Mouse (Mus musculus): ENCODE results near the gene Nkg7. TPM values are rescaled to one million over a fixed set of nuclear protein-coding genes. Genes with fewer than 3 reads are reported as not detected.
A peak's percentile ranks its signal among the peaks of the same experiment; 100 is the strongest.
"Not testable (repeated sequence)": the region's sequence is repeated elsewhere in the genome, so short reads cannot be mapped to it uniquely, and the experiment has no call there.

The Nkg7 gene
- 0.41 TPM in 1 of 2 replicates, not detected in the other for polyA plus RNA-seq (2014; fragmentation: Nextera tagmentation; extraction: Ambion mirVana)

GRCm38 (mm10) chr7:43436341-43437255, at the start of gene Nkg7:
Gene Nkg7, plus strand, starts transcription at chr7:43437073.
- Histone ChIP-seq H3K9ac (ENCODE audit: low read depth, low read length) (no peak within 1 kb of the TSS), H3K27ac (ENCODE audit: low read depth, low read length) (no peak within 1 kb of the TSS), H3K9me3 (ENCODE audit: control insufficient read depth, low read length) (no peaks in the 10 kb centered on the region), H3K4me2 (replicated peaks; ENCODE audit: low read depth, low read length) (no peak within 1 kb of the TSS), H3K4me3 (ENCODE audit: low read length) (no peak within 1 kb of the TSS), H3K27me3 (ENCODE audit: control insufficient read depth, insufficient read depth, low read length) (no peaks in the 10 kb centered on the region), H3K36me3 (ENCODE audit: control insufficient read depth, insufficient read depth, low read length) (no peaks in the 10 kb centered on the region), H3K4me1 (ENCODE audit: control insufficient read depth, insufficient read depth, low read length) (no peaks in the 10 kb centered on the region)
- ATAC-seq (ENCODE audit: low FRiP score, low TSS enrichment): no peak
- 65% methylated on average over 10 of the region's 10 CpGs for WGBS

GRCm38 (mm10) chr7:43392349-43393121, 44.3 kb upstream of the Nkg7 start:
- ATAC-seq (ENCODE audit: low FRiP score, low TSS enrichment): no peak
- H3K27me3 ChIP-seq (ENCODE audit: control insufficient read depth, insufficient read depth, low read length): no peaks in the 10 kb centered on the region

DNA sequence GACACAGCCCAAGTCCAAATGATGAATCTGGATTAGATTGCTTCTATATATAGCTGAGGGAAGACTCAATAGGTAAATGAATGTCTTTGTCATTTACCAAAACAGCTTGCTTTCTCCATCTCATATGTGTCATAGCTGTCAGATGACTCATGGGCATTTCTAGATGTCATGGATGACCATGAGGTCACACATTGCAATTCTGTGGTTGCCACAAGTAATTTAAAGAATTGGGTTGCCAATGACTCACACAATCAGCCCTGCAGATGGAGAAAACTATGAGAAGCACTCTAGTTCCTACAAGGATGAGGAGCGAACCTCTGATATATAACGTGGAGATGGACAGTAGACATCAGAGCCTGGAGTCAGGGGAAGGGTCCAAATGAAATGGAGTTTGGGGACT, 37.4 kb upstream of the Nkg7 start:
- Histone ChIP-seq H3K27ac (ENCODE audit: low read depth, low read length) (no peak overlapping the region), H3K4me3 (ENCODE audit: low read length) (no peak overlapping the region), H3K4me1 (ENCODE audit: control insufficient read depth, insufficient read depth, low read length) (no peaks in the 10 kb centered on the region), H3K9me3 (ENCODE audit: control insufficient read depth, low read length) (no peaks in the 10 kb centered on the region), H3K9ac (ENCODE audit: low read depth, low read length) (no peak overlapping the region), H3K36me3 (ENCODE audit: control insufficient read depth, insufficient read depth, low read length) (no peaks in the 10 kb centered on the region), H3K27me3 (ENCODE audit: control insufficient read depth, insufficient read depth, low read length) (no peaks in the 10 kb centered on the region), H3K4me2 (replicated peaks; ENCODE audit: low read depth, low read length) (no peak overlapping the region)
- WGBS: 90% methylated on average over 2 of the region's 2 CpGs
- ATAC-seq (ENCODE audit: low FRiP score, low TSS enrichment): no peak

More at GRCm38 (mm10) chr7:43392349-43393121, 44.3 kb upstream of the Nkg7 start:
- Histone ChIP-seq H3K27ac (ENCODE audit: low read depth, low read length) (no peak overlapping the region), H3K9ac (ENCODE audit: low read depth, low read length) (no peak overlapping the region), H3K4me1 (ENCODE audit: control insufficient read depth, insufficient read depth, low read length) (no peaks in the 10 kb centered on the region), H3K4me3 (ENCODE audit: low read length) (no peak overlapping the region), H3K9me3 (ENCODE audit: control insufficient read depth, low read length) (no peaks in the 10 kb centered on the region), H3K4me2 (replicated peaks; ENCODE audit: low read depth, low read length) (no peak overlapping the region), H3K36me3 (ENCODE audit: control insufficient read depth, insufficient read depth, low read length) (no peaks in the 10 kb centered on the region)
- WGBS: 77% methylated on average over 8 of the region's 8 CpGs

DNA sequence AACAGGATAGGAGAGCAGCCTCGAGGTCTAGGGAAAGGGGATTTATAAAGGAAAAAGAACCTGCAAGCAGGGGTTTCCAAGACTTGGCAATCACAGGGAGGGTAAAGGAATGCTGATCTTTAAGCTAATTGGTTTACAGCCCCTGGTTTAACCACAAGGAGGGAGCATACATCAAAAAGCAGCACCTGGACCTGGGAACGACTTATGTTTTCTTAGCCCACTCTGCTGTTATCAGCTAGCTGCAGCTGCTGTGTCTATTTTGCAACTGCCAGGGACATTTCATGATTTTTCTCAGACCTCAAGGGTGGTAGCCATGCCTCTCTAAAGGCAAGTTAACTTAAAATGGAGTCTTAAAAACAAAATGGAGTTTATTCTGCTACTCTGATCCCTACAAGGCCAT, 34.2 kb upstream of the Nkg7 start:
- Histone ChIP-seq H3K27ac (ENCODE audit: low read depth, low read length) (no peak overlapping the region), H3K4me1 (ENCODE audit: control insufficient read depth, insufficient read depth, low read length) (no peaks in the 10 kb centered on the region), H3K4me2 (replicated peaks; ENCODE audit: low read depth, low read length) (no peak overlapping the region), H3K9me3 (ENCODE audit: control insufficient read depth, low read length) (no peaks in the 10 kb centered on the region), H3K9ac (ENCODE audit: low read depth, low read length) (no peak overlapping the region), H3K27me3 (ENCODE audit: control insufficient read depth, insufficient read depth, low read length) (no peaks in the 10 kb centered on the region), H3K36me3 (ENCODE audit: control insufficient read depth, insufficient read depth, low read length) (no peaks in the 10 kb centered on the region), H3K4me3 (ENCODE audit: low read length) (no peak overlapping the region)
- no peak for ATAC-seq (ENCODE audit: low FRiP score, low TSS enrichment)
- 9% methylated on average over 2 of the region's 2 CpGs for WGBS

GRCm38 (mm10) chr7:43407573-43407972, 29.3 kb upstream of the Nkg7 start:
- H3K4me2 ChIP-seq (replicated peaks; ENCODE audit: low read depth, low read length): no peak overlapping the region
- WGBS: 81% methylated on average over 3 of the region's 3 CpGs
- no peak overlapping the region for H3K9ac ChIP-seq (ENCODE audit: low read depth, low read length)
- H3K4me1 ChIP-seq (ENCODE audit: control insufficient read depth, insufficient read depth, low read length): no peaks in the 10 kb centered on the region; the same call in 1 of the 2 replicates
- H3K4me3 ChIP-seq (ENCODE audit: low read length): no peak overlapping the region
- no peaks in the 10 kb centered on the region for H3K27me3 ChIP-seq (ENCODE audit: control insufficient read depth, insufficient read depth, low read length)
- H3K36me3 ChIP-seq (ENCODE audit: control insufficient read depth, insufficient read depth, low read length): no peaks in the 10 kb centered on the region
- no peak for ATAC-seq (ENCODE audit: low FRiP score, low TSS enrichment)
- H3K9me3 ChIP-seq (ENCODE audit: control insufficient read depth, low read length): no peaks in the 10 kb centered on the region
- H3K27ac ChIP-seq (ENCODE audit: low read depth, low read length): no peak overlapping the region

DNA sequence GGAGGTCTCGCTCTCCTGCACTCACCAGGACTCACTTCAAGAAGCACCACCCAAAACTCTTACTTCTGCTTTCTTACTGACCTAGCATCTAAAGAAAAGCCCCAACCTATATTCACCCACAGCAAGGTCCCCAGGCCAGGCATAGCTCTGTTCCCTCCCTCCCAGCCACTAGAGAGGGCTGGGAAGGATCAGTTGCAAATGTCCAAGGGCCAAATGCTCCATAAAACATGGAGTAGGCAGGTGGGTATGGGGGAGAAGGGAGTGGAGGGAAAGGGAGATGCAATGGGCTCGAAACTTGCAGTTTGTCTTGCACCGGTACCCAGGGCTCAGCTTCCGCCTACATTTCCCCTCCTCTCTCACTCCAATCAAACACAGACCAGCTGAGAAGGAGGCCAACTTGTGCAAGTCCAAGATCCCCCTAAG, 28.7 kb upstream of the Nkg7 start, which contains the start of gene Siglecg:
Gene Siglecg (plus strand): TSS at position 74 of the 423 bp plus-strand sequence.
- ATAC-seq (ENCODE audit: low FRiP score, low TSS enrichment): peak; percentile 56; the same call in 1 of the 2 replicates
- no peak within 1 kb of the TSS for H3K27ac ChIP-seq (ENCODE audit: low read depth, low read length)
- 46% methylated on average over 4 of the region's 4 CpGs for WGBS
- H3K9ac ChIP-seq (ENCODE audit: low read depth, low read length): no peak within 1 kb of the TSS
- H3K4me3 ChIP-seq (ENCODE audit: low read length): no peak within 1 kb of the TSS
- no peak within 1 kb of the TSS for H3K4me2 ChIP-seq (replicated peaks; ENCODE audit: low read depth, low read length)
- no peaks in the 10 kb centered on the region for H3K36me3 ChIP-seq (ENCODE audit: control insufficient read depth, insufficient read depth, low read length)
- H3K9me3 ChIP-seq (ENCODE audit: control insufficient read depth, low read length): no peaks in the 10 kb centered on the region
- H3K4me1 ChIP-seq (ENCODE audit: control insufficient read depth, insufficient read depth, low read length): no peaks in the 10 kb centered on the region; the same call in 1 of the 2 replicates
- H3K27me3 ChIP-seq (ENCODE audit: control insufficient read depth, insufficient read depth, low read length): no peaks in the 10 kb centered on the region

- no peak for ATAC-seq (ENCODE audit: low FRiP score, low TSS enrichment)
- H3K27ac ChIP-seq (ENCODE audit: low read depth, low read length): no peak overlapping the region
- no peaks in the 10 kb centered on the region for H3K27me3 ChIP-seq (ENCODE audit: control insufficient read depth, insufficient read depth, low read length)
- H3K9ac ChIP-seq (ENCODE audit: low read depth, low read length): no peak overlapping the region
- H3K4me3 ChIP-seq (ENCODE audit: low read length): no peak overlapping the region
- H3K4me1 ChIP-seq (ENCODE audit: control insufficient read depth, insufficient read depth, low read length): no peaks in the 10 kb centered on the region; the same call in 1 of the 2 replicates
- no peaks in the 10 kb centered on the region for H3K9me3 ChIP-seq (ENCODE audit: control insufficient read depth, low read length)
- 71% methylated on average over 3 of the region's 3 CpGs for WGBS
- H3K4me2 ChIP-seq (replicated peaks; ENCODE audit: low read depth, low read length): no peak overlapping the region
- H3K36me3 ChIP-seq (ENCODE audit: control insufficient read depth, insufficient read depth, low read length): no peaks in the 10 kb centered on the region
Observed at GRCm38 (mm10) chr7:43409084-43409483, 27.8 kb upstream of the Nkg7 start.

GRCm38 (mm10) chr7:43411724-43412123, 25.1 kb upstream of the Nkg7 start:
- not testable (repeated sequence) for H3K4me2 ChIP-seq (replicated peaks; ENCODE audit: low read depth, low read length); H3K9ac ChIP-seq (ENCODE audit: low read depth, low read length); H3K9me3 ChIP-seq (ENCODE audit: control insufficient read depth, low read length); H3K27ac ChIP-seq (ENCODE audit: low read depth, low read length); H3K4me3 ChIP-seq (ENCODE audit: low read length); H3K36me3 ChIP-seq (ENCODE audit: control insufficient read depth, insufficient read depth, low read length); H3K27me3 ChIP-seq (ENCODE audit: control insufficient read depth, insufficient read depth, low read length); H3K4me1 ChIP-seq (ENCODE audit: control insufficient read depth, insufficient read depth, low read length)
- ATAC-seq (ENCODE audit: low FRiP score, low TSS enrichment): peak; percentile 83; the same call in 1 of the 2 replicates
- 23% methylated on average over 3 of the region's 4 CpGs for WGBS
